Mouse (Mus musculus): ENCODE data around the gene Ubap1l. TPM values are rescaled to one million over a fixed set of nuclear protein-coding genes. Genes with fewer than 3 reads are reported as not detected.
"Not testable (repeated sequence)": the region's sequence is repeated elsewhere in the genome, so short reads cannot be mapped to it uniquely, and the experiment has no call there.

The Ubap1l gene
- polyA plus RNA-seq, 1 experiment = 1.1 TPM

GRCm38 (mm10) chr9:65340414-65340813 is 20.4 kb upstream of the Ubap1l start:
- Histone ChIP-seq H3K4me3 (replicated peaks; ENCODE audit: control insufficient read depth, low read depth, low read length) (no peak overlapping the region), H3K27ac (ENCODE audit: control insufficient read depth, insufficient read depth, low read depth, low read length, poor library complexity) (no peak overlapping the region), H3K4me1 (ENCODE audit: control insufficient read depth, insufficient read depth, low read length) (no peaks in the 10 kb centered on the region)
- 83% methylated on average over 2 of the region's 2 CpGs for WGBS
- TF ChIP-seq CTCF (IDR thresholded peaks at IDR 0.05; ENCODE audit: control insufficient read depth, insufficient read depth, low read length) = no peak
- no peak for TF ChIP-seq POLR2A (IDR thresholded peaks at IDR 0.05; ENCODE audit: borderline replicate concordance, control insufficient read depth, low read depth, low read length)

GRCm38 (mm10) chr9:65345439-65345838 is 15.4 kb upstream of the Ubap1l start:
- H3K4me1 ChIP-seq (ENCODE audit: control insufficient read depth, insufficient read depth, low read length) = not testable (repeated sequence)
- Histone ChIP-seq H3K27ac (ENCODE audit: control insufficient read depth, insufficient read depth, low read depth, low read length, poor library complexity) (0 out of 2 replicates have a peak overlapping the region, but pooled peaks have one; percentile 5), H3K4me3 (replicated peaks; ENCODE audit: control insufficient read depth, low read depth, low read length) (peak overlapping the region; percentile 63)
- WGBS = 68% methylated on average over 11 of the region's 11 CpGs

GRCm38 (mm10) chr9:65345854-65346475 is 14.9 kb upstream of the Ubap1l start, which contains the start of gene Pdcd7:
Gene Pdcd7, plus strand, starts transcription at chr9:65346104.
- Histone ChIP-seq H3K27ac (ENCODE audit: control insufficient read depth, insufficient read depth, low read depth, low read length, poor library complexity) (peak within 1 kb of the TSS; percentile 93), H3K4me1 (ENCODE audit: control insufficient read depth, insufficient read depth, low read length) (no peaks in the 10 kb centered on the region; the same call in 1 of the 2 replicates), H3K4me3 (replicated peaks; ENCODE audit: control insufficient read depth, low read depth, low read length) (peak within 1 kb of the TSS; percentile 81)
- TF ChIP-seq POLR2A (IDR thresholded peaks at IDR 0.05; ENCODE audit: borderline replicate concordance, control insufficient read depth, low read depth, low read length) (peak; percentile 69), CTCF (IDR thresholded peaks at IDR 0.05; ENCODE audit: control insufficient read depth, insufficient read depth, low read length) (no peak)
- WGBS = 1% methylated on average over 59 of the region's 59 CpGs

- Histone ChIP-seq H3K4me1 (ENCODE audit: control insufficient read depth, insufficient read depth, low read length) (no peaks in the 10 kb centered on the region; the same call in 1 of the 2 replicates), H3K4me3 (replicated peaks; ENCODE audit: control insufficient read depth, low read depth, low read length) (peak overlapping the region; percentile 81), H3K27ac (ENCODE audit: control insufficient read depth, insufficient read depth, low read depth, low read length, poor library complexity) (peak overlapping the region; percentile 93)
- peak; percentile 42; the same call in 1 of the 2 replicates for TF ChIP-seq POLR2A (IDR thresholded peaks at IDR 0.05; ENCODE audit: borderline replicate concordance, control insufficient read depth, low read depth, low read length)
- TF ChIP-seq CTCF (IDR thresholded peaks at IDR 0.05; ENCODE audit: control insufficient read depth, insufficient read depth, low read length) = no peak
- WGBS = 1% methylated on average over 75 of the region's 77 CpGs
Observed at GRCm38 (mm10) chr9:65346476-65347111, 14.2 kb upstream of the Ubap1l start.

GRCm38 (mm10) chr9:65347112-65347850 is 13.6 kb upstream of the Ubap1l start:
- WGBS = 30% methylated on average over 8 of the region's 8 CpGs
- TF ChIP-seq POLR2A (IDR thresholded peaks at IDR 0.05; ENCODE audit: borderline replicate concordance, control insufficient read depth, low read depth, low read length) = no peak
- no peak for TF ChIP-seq CTCF (IDR thresholded peaks at IDR 0.05; ENCODE audit: control insufficient read depth, insufficient read depth, low read length)
- H3K4me1 ChIP-seq (ENCODE audit: control insufficient read depth, insufficient read depth, low read length) = no peaks in the 10 kb centered on the region; the same call in 1 of the 2 replicates
- peak overlapping the region; percentile 93; the same call in 1 of the 2 replicates for H3K27ac ChIP-seq (ENCODE audit: control insufficient read depth, insufficient read depth, low read depth, low read length, poor library complexity)
- H3K4me3 ChIP-seq (replicated peaks; ENCODE audit: control insufficient read depth, low read depth, low read length) = peak overlapping the region; percentile 81

GRCm38 (mm10) chr9:65353251-65353650 is 7.6 kb upstream of the Ubap1l start:
- WGBS = 85% methylated on average over 5 of the region's 5 CpGs
- Histone ChIP-seq H3K27ac (ENCODE audit: control insufficient read depth, insufficient read depth, low read depth, low read length, poor library complexity) (no peak overlapping the region), H3K4me3 (replicated peaks; ENCODE audit: control insufficient read depth, low read depth, low read length) (no peak overlapping the region), H3K4me1 (ENCODE audit: control insufficient read depth, insufficient read depth, low read length) (no peaks in the 10 kb centered on the region)
- TF ChIP-seq CTCF (IDR thresholded peaks at IDR 0.05; ENCODE audit: control insufficient read depth, insufficient read depth, low read length) = no peak
- no peak for TF ChIP-seq POLR2A (IDR thresholded peaks at IDR 0.05; ENCODE audit: borderline replicate concordance, control insufficient read depth, low read depth, low read length)

GRCm38 (mm10) chr9:65356561-65356960 is 4.3 kb upstream of the Ubap1l start:
- Histone ChIP-seq H3K4me1 (ENCODE audit: control insufficient read depth, insufficient read depth, low read length) (no peaks in the 10 kb centered on the region; the same call in 1 of the 2 replicates), H3K4me3 (replicated peaks; ENCODE audit: control insufficient read depth, low read depth, low read length) (no peak overlapping the region), H3K27ac (ENCODE audit: control insufficient read depth, insufficient read depth, low read depth, low read length, poor library complexity) (no peak overlapping the region)
- WGBS = 86% methylated on average over 7 of the region's 7 CpGs
- TF ChIP-seq POLR2A (IDR thresholded peaks at IDR 0.05; ENCODE audit: borderline replicate concordance, control insufficient read depth, low read depth, low read length) (no peak), CTCF (IDR thresholded peaks at IDR 0.05; ENCODE audit: control insufficient read depth, insufficient read depth, low read length) (no peak)

- Histone ChIP-seq H3K4me1 (ENCODE audit: control insufficient read depth, insufficient read depth, low read length) (no peaks in the 10 kb centered on the region; the same call in 1 of the 2 replicates), H3K4me3 (replicated peaks; ENCODE audit: control insufficient read depth, low read depth, low read length) (no peak overlapping the region), H3K27ac (ENCODE audit: control insufficient read depth, insufficient read depth, low read depth, low read length, poor library complexity) (no peak overlapping the region)
- TF ChIP-seq CTCF (IDR thresholded peaks at IDR 0.05; ENCODE audit: control insufficient read depth, insufficient read depth, low read length) (no peak), POLR2A (IDR thresholded peaks at IDR 0.05; ENCODE audit: borderline replicate concordance, control insufficient read depth, low read depth, low read length) (no peak)
- WGBS = 78% methylated on average over 2 of the region's 2 CpGs
Observed at GRCm38 (mm10) chr9:65356971-65357370, 3.9 kb upstream of the Ubap1l start.
